Mouse (Mus musculus) liver, embryonic 14.5 days (tissue): ENCODE data around the gene Dock1. TPM values are rescaled to one million over a fixed set of nuclear protein-coding genes. Genes with fewer than 3 reads are reported as not detected.

Source experiments
- ATAC-seq: fragments of 200-750 bp; cut with Nextera tagmentation; 2 replicates; pipeline ENCODE4 v1.8.0; 2017; ENCODE audit warnings: moderate number of reproducible peaks, mild to moderate bottlenecking, moderate library complexity; ENCODE audit not compliant: insufficient read depth
- DNase-seq, 3 experiments: peaks; one replicate each; pipeline ENCODE4 v3.0.0-alpha.2; 2012 to 2013; ENCODE audit warnings: low read depth in 3 of 3, low spot score in 3 of 3
- H3K27ac ChIP-seq: fragments of 300-500 bp; sonication (generic); 2 replicates; pipeline ENCODE4 v1.5.1; 2014; ENCODE audit warnings: moderate library complexity, mild to moderate bottlenecking, control low read depth, inconsistent platforms
- H3K27me3 ChIP-seq: fragments of 300-500 bp; sonication (generic); 2 replicates; pipeline ENCODE4 v1.6.1; 2014; ENCODE audit warnings: mild to moderate bottlenecking, low read length, moderate library complexity; ENCODE audit not compliant: control insufficient read depth, insufficient read depth
- H3K36me3 ChIP-seq: fragments of 300-500 bp; sonication (generic); replicated peaks from 2 replicates; pipeline ENCODE4 v1.6.1; 2014; ENCODE audit warnings: low read depth; ENCODE audit not compliant: control insufficient read depth, insufficient read depth
- H3K4me1 ChIP-seq, 2 experiments: fragments of 200-500 bp in 1 of 2; fragments of 300-500 bp in 1 of 2; sonication (generic) in 1 of 2; replicated peaks; 2 replicates each; pipeline ENCODE4 v1.6.1; 2012 to 2014; ENCODE audit warnings: antibody characterized with exemption in 1 of 2, inconsistent platforms in 1 of 2, low read length in 1 of 2; ENCODE audit not compliant: control insufficient read depth in 2 of 2, insufficient read depth in 2 of 2
- H3K4me2 ChIP-seq: fragments of 300-500 bp; sonication (generic); 2 replicates; pipeline ENCODE4 v1.6.1; 2014; ENCODE audit warnings: low read depth, mild to moderate bottlenecking, control low read depth, moderate library complexity
- H3K4me3 ChIP-seq, 2 experiments: fragments of 200-500 bp in 1 of 2; fragments of 300-500 bp in 1 of 2; sonication (generic) in 1 of 2; 2 replicates each; pipeline ENCODE4 v1.5.1; 2012 to 2014; ENCODE audit warnings: low read depth in 2 of 2, low read length in 2 of 2, mild to moderate bottlenecking in 2 of 2, control low read depth in 1 of 2, inconsistent platforms in 1 of 2, moderate library complexity in 1 of 2; ENCODE audit not compliant: insufficient read depth in 1 of 2
- H3K9ac ChIP-seq: fragments of 300-500 bp; sonication (generic); replicated peaks from 2 replicates; pipeline ENCODE4 v1.6.1; 2014; ENCODE audit warnings: mild to moderate bottlenecking, control low read depth, moderate library complexity
- H3K9me3 ChIP-seq: fragments of 300-500 bp; sonication (generic); 2 replicates; pipeline ENCODE4 v1.6.1; 2016; ENCODE audit warnings: low read length, mixed read lengths; ENCODE audit not compliant: control insufficient read depth
- CTCF ChIP-seq: IDR thresholded peaks from 2 replicates; pipeline ENCODE4 v1.5.1; 2016; ENCODE audit warnings: antibody characterized with exemption, low read depth, control low read depth
- EP300 ChIP-seq: IDR thresholded peaks from 2 replicates; pipeline ENCODE4 v1.6.1; 2016; ENCODE audit warnings: antibody characterized with exemption, low read depth
- WGBS: fragments of 180-500 bp; shearing (Covaris S2); extraction: QIAGEN DNeasy Blood & Tissue Kit; methylation state at CpG from one replicate; pipeline ENCODE4 v1.1.7; 2014; ENCODE audit not compliant: insufficient replicate concordance; 5-methylcytosine and 5-hydroxymethylcytosine counted together
- polyA plus RNA-seq, 2 experiments: library from polyadenylated mRNA; depleted of rRNA in 1 of 2; stranded (reverse) in 1 of 2; unstranded in 1 of 2; fragments of >200 nt; fragmentation: Nextera tagmentation in 1 of 2; extraction: Ambion mirVana in 1 of 2; gene quantifications; 2 replicates each; pipeline versions ENCODE4 v1.2.1 to v1.2.3; 2012 to 2014

Dock1 gene
- polyA plus RNA-seq, 2 experiments, result 1.9 to 2.5 TPM

DNA sequence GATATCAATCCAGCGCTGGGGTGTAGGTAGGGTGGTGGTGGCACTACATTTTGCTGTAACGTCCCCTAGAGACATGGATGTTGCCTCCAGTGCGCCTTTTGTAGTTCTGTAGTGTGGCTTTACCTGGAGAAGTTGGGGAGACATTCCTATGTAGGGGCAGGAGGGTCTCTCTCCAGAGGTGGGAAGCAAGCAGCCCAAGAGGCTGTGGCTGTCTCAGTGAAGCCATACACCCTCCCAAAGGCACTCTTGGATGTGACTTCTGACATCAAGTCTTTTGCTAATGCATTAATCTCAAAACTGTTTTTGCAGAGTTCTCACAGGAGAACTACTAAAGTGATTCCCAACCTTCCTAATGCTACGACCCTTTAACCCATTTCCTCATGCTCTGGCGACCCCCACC, 2.7 kb downstream of the Dock1 start:
- ATAC-seq (no peak), DNase-seq (no peak)
- Histone ChIP-seq H3K27ac (no peak overlapping the region), H3K27me3 (peaks cover 9% of the 10 kb centered on the region), H3K4me2 (no peak overlapping the region), H3K4me3 (no peak overlapping the region), H3K9me3 (no peaks in the 10 kb centered on the region), H3K36me3 (no peaks in the 10 kb centered on the region), H3K9ac (no peak overlapping the region), H3K4me1 (peaks cover 0 to 7% of the 10 kb centered on the region in 2 experiments; a peak in 2 of 4 replicates)
- 45% methylated on average over 5 of the region's 5 CpGs for WGBS
- TF ChIP-seq EP300, result no peak
- no peak for TF ChIP-seq CTCF

DNA sequence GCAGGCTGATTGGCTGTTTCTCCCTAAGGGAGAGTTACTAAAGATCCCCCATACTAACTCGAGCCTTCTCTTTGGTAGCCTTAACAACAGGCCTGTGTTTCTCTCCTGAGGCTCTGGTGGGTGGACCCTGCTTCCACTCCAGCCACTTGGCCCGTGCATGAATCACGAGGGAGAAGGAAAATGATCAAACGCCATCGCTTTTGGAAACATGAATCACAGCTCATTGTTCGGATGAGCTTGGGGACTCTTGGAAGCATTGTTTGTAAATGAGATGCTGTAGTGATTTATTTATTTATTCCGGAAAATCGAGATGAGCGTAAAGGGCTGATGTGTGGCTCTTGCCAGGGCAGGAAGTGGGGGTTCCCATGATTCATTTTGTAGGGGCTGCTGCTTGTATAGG, 3.5 kb downstream of the Dock1 start:
- no peak overlapping the region for H3K27ac ChIP-seq
- H3K27me3 ChIP-seq, result peaks cover 9% of the 10 kb centered on the region
- H3K4me2 ChIP-seq, result no peak overlapping the region
- H3K4me3 ChIP-seq, result no peak overlapping the region
- H3K36me3 ChIP-seq, result no peaks in the 10 kb centered on the region
- no peak for DNase-seq
- 67% methylated on average over 9 of the region's 9 CpGs for WGBS
- H3K9ac ChIP-seq, result no peak overlapping the region
- ATAC-seq, result no peak
- TF ChIP-seq EP300, result no peak
- TF ChIP-seq CTCF, result no peak
- no peaks in the 10 kb centered on the region for H3K9me3 ChIP-seq
- peaks cover 0 to 7% of the 10 kb centered on the region in 2 experiments; a peak in 2 of 4 replicates for H3K4me1 ChIP-seq

DNA sequence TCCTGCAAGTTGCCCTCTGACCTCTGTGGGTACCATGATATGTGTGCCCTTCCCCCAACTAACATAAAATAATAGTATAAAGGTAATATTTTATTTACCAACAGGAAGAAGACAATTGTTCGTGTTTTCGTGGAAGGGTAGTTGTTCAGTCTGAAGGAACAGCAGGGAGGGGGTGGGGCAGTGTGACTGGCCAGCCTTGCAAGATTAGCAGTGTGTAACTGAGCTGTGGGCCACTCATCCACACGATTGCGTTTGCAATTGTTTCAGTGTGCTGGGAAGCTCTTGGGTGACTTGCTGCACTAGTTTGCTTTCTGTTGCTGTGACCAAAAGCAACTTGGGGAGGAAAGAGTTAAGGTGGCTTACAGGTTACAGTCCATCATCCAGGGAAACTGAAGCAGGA, 7.4 kb downstream of the Dock1 start:
- 45% methylated on average over 4 of the region's 4 CpGs for WGBS
- Histone ChIP-seq H3K4me2 (no peak overlapping the region), H3K4me1 (no peaks in the 10 kb centered on the region), H3K9ac (no peak overlapping the region), H3K36me3 (no peaks in the 10 kb centered on the region), H3K27ac (no peak overlapping the region), H3K9me3 (no peaks in the 10 kb centered on the region), H3K4me3 (no peak overlapping the region), H3K27me3 (no peaks in the 10 kb centered on the region)
- DNase-seq, result no peak
- no peak for ATAC-seq
- TF ChIP-seq EP300, result no peak

DNA sequence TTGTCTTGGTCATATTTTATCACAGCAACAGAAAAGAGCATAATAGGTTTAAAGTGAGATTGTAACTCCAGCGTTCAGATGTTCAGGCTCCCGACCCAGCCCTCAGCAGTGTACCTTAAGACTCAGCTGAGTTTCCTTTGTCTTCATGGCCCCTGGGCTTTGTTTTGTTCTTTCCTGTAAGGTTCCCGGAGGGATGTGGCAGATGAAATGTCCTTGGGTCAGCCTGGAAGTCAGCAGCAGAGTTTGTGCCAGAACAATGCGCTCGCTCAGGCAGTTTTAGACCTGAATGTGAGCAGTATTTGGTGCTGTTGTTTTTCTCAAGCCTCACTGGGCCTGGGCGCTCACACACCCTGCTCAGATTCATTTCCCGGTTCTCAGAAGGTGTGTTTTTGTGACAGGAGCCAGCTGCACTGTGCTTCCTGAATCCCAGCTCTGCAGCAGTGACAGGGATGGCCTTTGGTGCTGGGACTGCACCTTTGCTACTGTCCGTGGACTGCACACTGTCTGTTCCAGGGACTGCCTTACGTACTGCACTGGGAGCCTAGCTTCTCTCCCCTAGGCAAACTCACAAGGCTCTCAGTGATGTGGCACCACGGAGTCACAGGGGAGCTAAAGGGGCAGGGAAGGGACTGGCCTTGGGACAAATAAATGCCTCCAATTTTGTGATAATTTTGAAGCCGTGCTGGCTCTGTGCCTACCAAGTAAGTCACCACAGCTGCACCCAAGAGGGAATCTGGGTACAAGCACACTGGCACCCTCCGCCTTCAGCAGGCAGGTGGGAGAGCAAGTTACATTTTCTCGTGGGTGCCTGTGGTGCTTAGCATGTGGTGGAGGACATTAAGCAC, 9.1 kb downstream of the Dock1 start:
- H3K27me3 ChIP-seq, result no peaks in the 10 kb centered on the region
- H3K27ac ChIP-seq, result no peak overlapping the region
- H3K9me3 ChIP-seq, result no peaks in the 10 kb centered on the region
- H3K4me1 ChIP-seq, result no peaks in the 10 kb centered on the region
- H3K4me2 ChIP-seq, result no peak overlapping the region
- 58% methylated on average over 13 of the region's 13 CpGs for WGBS
- no peak overlapping the region for H3K9ac ChIP-seq
- no peak for ATAC-seq
- TF ChIP-seq CTCF (no peak), EP300 (no peak)
- H3K4me3 ChIP-seq, result no peak overlapping the region
- DNase-seq, result no peak
- H3K36me3 ChIP-seq, result no peaks in the 10 kb centered on the region

GRCm38 (mm10) chr7:134680161-134680560, 9.7 kb downstream of the Dock1 start:
- Histone ChIP-seq H3K4me3 (no peak overlapping the region), H3K4me2 (no peak overlapping the region), H3K36me3 (no peaks in the 10 kb centered on the region), H3K27me3 (no peaks in the 10 kb centered on the region), H3K9ac (no peak overlapping the region), H3K9me3 (no peaks in the 10 kb centered on the region), H3K27ac (no peak overlapping the region), H3K4me1 (no peaks in the 10 kb centered on the region)
- WGBS, result 58% methylated on average over 2 of the region's 2 CpGs
- ATAC-seq (no peak), DNase-seq (no peak)
- no peak for TF ChIP-seq EP300
- no peak for TF ChIP-seq CTCF
